Mouse (Mus musculus) testis, adult 2 months (tissue): Measurements from ENCODE around the gene Cd300e. TPM values are rescaled to one million over a fixed set of nuclear protein-coding genes. Genes with fewer than 3 reads are reported as not detected.

ENCODE experiments used
- H3K27ac ChIP-seq: fragments of 200-500 bp; 2 replicates; pipeline ENCODE4 v1.5.1; 2012; ENCODE audit warnings: low read depth, low read length; ENCODE audit not compliant: control insufficient read depth, insufficient read depth
- H3K27me3 ChIP-seq: fragments of 200-500 bp; 2 replicates; pipeline ENCODE4 v1.6.1; 2012; ENCODE audit warnings: mild to moderate bottlenecking, low read length, moderate library complexity; ENCODE audit not compliant: control insufficient read depth, insufficient read depth
- H3K36me3 ChIP-seq: fragments of 200-500 bp; 2 replicates; pipeline ENCODE4 v1.6.1; 2012; ENCODE audit warnings: mild to moderate bottlenecking, low read length; ENCODE audit not compliant: control insufficient read depth, insufficient read depth
- H3K4me1 ChIP-seq: fragments of 200-500 bp; 2 replicates; pipeline ENCODE4 v1.6.1; 2012; ENCODE audit warnings: low read length; ENCODE audit not compliant: control insufficient read depth, insufficient read depth
- H3K4me3 ChIP-seq: fragments of 200-500 bp; 2 replicates; pipeline ENCODE4 v1.5.1; 2012; ENCODE audit warnings: low read depth, mild to moderate bottlenecking, low read length, moderate library complexity, mixed read lengths; ENCODE audit not compliant: control insufficient read depth
- CTCF ChIP-seq: fragments of 200-500 bp; IDR thresholded peaks from 2 replicates; pipeline ENCODE4 v1.5.1; 2012; ENCODE audit warnings: low read depth, mild to moderate bottlenecking, inconsistent platforms, low read length, moderate library complexity; ENCODE audit not compliant: control insufficient read depth, insufficient read depth, insufficient replicate concordance
- POLR2A ChIP-seq: fragments of 200-500 bp; IDR thresholded peaks from 2 replicates; pipeline ENCODE4 v1.6.1; 2012; ENCODE audit warnings: low read depth, mild to moderate bottlenecking, inconsistent platforms, low read length, moderate library complexity; ENCODE audit not compliant: control insufficient read depth
- polyA plus RNA-seq: library from polyadenylated mRNA; depleted of rRNA; stranded (reverse); fragments of >200 nt; gene quantifications from 2 replicates; pipeline ENCODE4 v1.2.3, GENCODE M21; 2012

Cd300e gene
- polyA plus RNA-seq, 1 experiment, result not detected

GRCm38 (mm10) chr11:115103470-115104413 lies 41.8 kb upstream of the Cd300e start:
- H3K4me3 ChIP-seq, result no peak overlapping the region; the same call in 1 of the 2 replicates
- peaks cover 4% of the 10 kb centered on the region; the same call in 1 of the 2 replicates for H3K4me1 ChIP-seq
- H3K27me3 ChIP-seq, result no peaks in the 10 kb centered on the region
- no peak overlapping the region for H3K27ac ChIP-seq
- TF ChIP-seq CTCF (no peak), POLR2A (no peak)
- H3K36me3 ChIP-seq, result no peaks in the 10 kb centered on the region

GRCm38 (mm10) chr11:115102116-115102515 lies 40.1 kb upstream of the Cd300e start:
- H3K36me3 ChIP-seq, result no peaks in the 10 kb centered on the region
- no peak overlapping the region for H3K4me3 ChIP-seq
- H3K27ac ChIP-seq, result no peak overlapping the region
- peaks cover 4% of the 10 kb centered on the region; the same call in 1 of the 2 replicates for H3K4me1 ChIP-seq
- TF ChIP-seq CTCF (no peak), POLR2A (no peak)
- H3K27me3 ChIP-seq, result no peaks in the 10 kb centered on the region

GRCm38 (mm10) chr11:115101615-115102051 lies 39.7 kb upstream of the Cd300e start:
- peaks cover 4% of the 10 kb centered on the region; the same call in 1 of the 2 replicates for H3K4me1 ChIP-seq
- H3K36me3 ChIP-seq, result no peaks in the 10 kb centered on the region
- TF ChIP-seq POLR2A (no peak), CTCF (no peak)
- no peak overlapping the region for H3K27ac ChIP-seq
- no peaks in the 10 kb centered on the region for H3K27me3 ChIP-seq
- no peak overlapping the region for H3K4me3 ChIP-seq

GRCm38 (mm10) chr11:115100741-115101140 lies 38.8 kb upstream of the Cd300e start:
- H3K36me3 ChIP-seq, result no peaks in the 10 kb centered on the region
- no peak overlapping the region for H3K27ac ChIP-seq
- no peak overlapping the region for H3K4me3 ChIP-seq
- no peaks in the 10 kb centered on the region for H3K27me3 ChIP-seq
- H3K4me1 ChIP-seq, result peaks cover 4% of the 10 kb centered on the region; the same call in 1 of the 2 replicates
- TF ChIP-seq CTCF, result no peak
- TF ChIP-seq POLR2A, result no peak

GRCm38 (mm10) chr11:115100032-115100621 lies 38.1 kb upstream of the Cd300e start:
- TF ChIP-seq POLR2A (no peak), CTCF (no peak)
- Histone ChIP-seq H3K27ac (no peak overlapping the region), H3K36me3 (no peaks in the 10 kb centered on the region), H3K4me3 (no peak overlapping the region), H3K4me1 (peaks cover 4% of the 10 kb centered on the region; the same call in 1 of the 2 replicates), H3K27me3 (no peaks in the 10 kb centered on the region)

- no peaks in the 10 kb centered on the region for H3K27me3 ChIP-seq
- no peaks in the 10 kb centered on the region for H3K36me3 ChIP-seq
- peaks cover 4% of the 10 kb centered on the region; the same call in 1 of the 2 replicates for H3K4me1 ChIP-seq
- TF ChIP-seq CTCF (no peak), POLR2A (no peak)
- H3K27ac ChIP-seq, result no peak overlapping the region
- no peak overlapping the region for H3K4me3 ChIP-seq
Observed at GRCm38 (mm10) chr11:115099241-115099840, 37.4 kb upstream of the Cd300e start.
